In the genomic region with DNA sequence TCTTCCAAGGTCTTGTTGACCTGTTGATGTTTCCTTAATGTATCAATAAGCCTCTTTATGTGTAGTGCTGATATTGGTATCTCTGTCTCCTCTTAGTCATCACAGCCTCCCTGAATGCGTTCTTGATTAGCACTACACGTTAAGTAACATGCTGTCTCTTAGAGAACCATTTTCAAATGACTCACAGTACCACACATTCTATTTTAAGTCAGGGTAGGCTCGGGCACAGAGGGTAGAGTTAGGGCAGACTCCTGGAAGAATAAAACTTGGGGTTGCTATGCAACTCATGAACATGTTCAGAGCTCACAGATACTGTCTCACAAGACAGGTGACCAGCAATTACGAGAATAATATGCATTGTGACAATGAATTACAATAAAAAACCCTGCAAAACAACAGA, we compare ENCODE assay signal across 20 mouse cellular contexts.
A peak's percentile ranks its signal among the peaks of the same experiment; 100 is the strongest.
DNase-seq lines count a peak whose midpoint lies in the region; ATAC-seq and TF ChIP-seq lines count a peak whose summit lies in the region.
"Had no signal": no experiment of that assay in that cellular context is flagged by ENCODE, and none has a peak within 500 bp of the region (broad histone marks: within the 10 kb centered on the region; RNA-seq: fewer than 3 reads in every experiment).

No protein-coding gene starts in this region.

- no peak for TF ChIP-seq CTCF in intestine, postnatal 0 days (IDR thresholded peaks at IDR 0.05; ENCODE audit: low read depth)

- no peaks in the 10 kb centered on the region for H3K9me3 ChIP-seq in intestine, postnatal 0 days (ENCODE audit: control insufficient read depth)
- H3K9me3 ChIP-seq: embryonic facial prominence, embryonic 12.5 days; forebrain, embryonic 12.5 days; heart, embryonic 15.5 days; hindbrain, embryonic 13.5 days had no signal

- WGBS in intestine, postnatal 0 days: 79% methylated on average over 4 of the region's 4 CpGs

- no peaks in the 10 kb centered on the region for H3K27me3 ChIP-seq in intestine, postnatal 0 days (replicated peaks; ENCODE audit: control insufficient read depth, insufficient read depth, low read length)
- H3K27me3 ChIP-seq: embryonic facial prominence, embryonic 12.5 days; forebrain, embryonic 12.5 days; heart, embryonic 15.5 days; hindbrain, embryonic 13.5 days had no signal

- H3K4me1 ChIP-seq in intestine, postnatal 0 days (replicated peaks; ENCODE audit: control insufficient read depth, insufficient read depth, low read length): no peaks in the 10 kb centered on the region
- H3K4me1 ChIP-seq: embryonic facial prominence, embryonic 12.5 days; forebrain, embryonic 12.5 days; heart, embryonic 15.5 days; hindbrain, embryonic 13.5 days had no signal

- peak; percentile 81 for ATAC-seq in frontal cortex, adult (ENCODE audit: low TSS enrichment)
- ATAC-seq in intestine, postnatal 0 days: no peak
- ATAC-seq: forebrain, embryonic 16.5 days had no signal

- H3K9ac ChIP-seq in intestine, postnatal 0 days (ENCODE audit: low read depth, low read length): no peak overlapping the region
- H3K9ac ChIP-seq: embryonic facial prominence, embryonic 12.5 days; forebrain, embryonic 12.5 days; heart, embryonic 15.5 days; hindbrain, embryonic 13.5 days had no signal

- H3K27ac ChIP-seq in intestine, postnatal 0 days (ENCODE audit: low read depth, low read length): no peak overlapping the region
- H3K27ac ChIP-seq: embryonic facial prominence, embryonic 12.5 days; forebrain, embryonic 12.5 days; heart, adult 2 months; heart, embryonic 15.5 days; hindbrain, embryonic 13.5 days had no signal

- H3K4me2 ChIP-seq in intestine, postnatal 0 days (replicated peaks; ENCODE audit: low read depth): no peak overlapping the region
- H3K4me2 ChIP-seq: embryonic facial prominence, embryonic 12.5 days; forebrain, embryonic 12.5 days; heart, embryonic 11.5 days; heart, embryonic 15.5 days; hindbrain, embryonic 13.5 days had no signal

- no peak overlapping the region for H3K4me3 ChIP-seq in intestine, postnatal 0 days (ENCODE audit: low read depth, low read length)
- H3K4me3 ChIP-seq: embryonic facial prominence, embryonic 12.5 days; forebrain, embryonic 12.5 days; heart, adult 2 months; heart, embryonic 15.5 days; hindbrain, embryonic 13.5 days had no signal

- DNase-seq in frontal cortex, postnatal 14 days (ENCODE audit: low spot score in 2 of 2): no peak
- peak; percentile 12 to 73 for DNase-seq in left cerebral cortex, adult 9 months (ENCODE audit: low spot score in 2 of 2)
- no peak for DNase-seq in left cerebral cortex, postnatal 10 days (ENCODE audit: extremely low spot score in 1 of 2, low spot score in 2 of 2)
- peak; percentile 21 for DNase-seq in right cerebral cortex, postnatal 10 days (ENCODE audit: low spot score in 2 of 2)
- DNase-seq in right cerebral cortex, postnatal 14 days: no peak
- DNase-seq: adrenal gland, postnatal 10 days; cerebellum, adult 11-12 months; cerebellum, adult 9-10 months; cerebellum, postnatal 25 days; gastrocnemius, postnatal 14 days; heart, adult 2 months; heart, postnatal 14 days had no signal

- H3K36me3 ChIP-seq in intestine, postnatal 0 days (ENCODE audit: control insufficient read depth, insufficient read depth): no peaks in the 10 kb centered on the region
- H3K36me3 ChIP-seq: embryonic facial prominence, embryonic 12.5 days; forebrain, embryonic 12.5 days; heart, embryonic 15.5 days; hindbrain, embryonic 13.5 days had no signal

- intact Hi-C loops in left cerebral cortex, postnatal 10 days (cut with DNase I): no loop called here

Comparison
In these comparisons a context has a peak if more than half of its experiments do, and no peak if none do; other contexts are left out.
1. DNase-seq: peak in left cerebral cortex, adult 9 months (2 of 2) and right cerebral cortex, postnatal 10 days (2 of 2); none in frontal cortex, postnatal 14 days (0 of 2), left cerebral cortex, postnatal 10 days (0 of 2) and right cerebral cortex, postnatal 14 days (single experiment).